Mouse (Mus musculus) megakaryocyte, embryonic 14.5 days (primary cell): ENCODE results near the gene Gm20517.

ENCODE experiments used
- FLI1 ChIP-seq: IDR thresholded peaks from 2 replicates; pipeline ENCODE4 v1.6.1; 2012; ENCODE audit warnings: low read length, inconsistent platforms, mixed read lengths
- GATA1 ChIP-seq: IDR thresholded peaks from 3 replicates; pipeline ENCODE4 v1.6.1; 2012; ENCODE audit warnings: mixed read lengths, low read length, inconsistent platforms, borderline replicate concordance

- TF ChIP-seq GATA1 (no peak), FLI1 (no peak)
Observed at GRCm38 (mm10) chr17:47566133-47566532, 45.3 kb upstream of the Gm20517 start.
